Mouse (Mus musculus): ENCODE data around the gene Tmem178.

GRCm38 (mm10) chr17:80970716-80971115 lies 26.3 kb downstream of the Tmem178 start:
- TF ChIP-seq CTCF (IDR thresholded peaks at IDR 0.05; ENCODE audit: low read depth, low read length) (no peak), POLR2A (IDR thresholded peaks at IDR 0.05; ENCODE audit: extremely low read depth, insufficient read depth, low read length) (no peak)
